Mouse (Mus musculus): Measurements from ENCODE around the gene Kpna7.

DNA sequence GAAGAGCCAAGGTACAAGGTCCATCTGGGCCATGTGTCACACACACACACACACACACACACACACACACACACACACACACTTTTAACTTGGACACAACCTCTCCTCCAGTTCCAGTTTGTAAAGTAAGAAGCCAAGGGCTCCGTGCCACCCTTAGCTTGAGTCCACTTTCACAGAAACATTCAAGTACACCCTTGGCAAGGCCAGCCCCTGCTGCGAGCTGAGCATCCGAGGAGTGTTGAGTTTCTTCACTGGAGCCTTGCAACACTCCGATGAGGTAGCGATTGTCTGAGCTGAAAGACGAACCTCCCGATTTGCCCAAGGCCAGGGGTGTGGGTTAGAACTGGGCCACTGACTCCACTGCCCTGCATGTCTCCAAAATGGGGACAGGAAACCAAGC lies 138.9 kb downstream of the Kpna7 start:
- TF ChIP-seq ZC3H11A (IDR thresholded peaks at IDR 0.05; ENCODE audit: low read depth, low read length) (no peak), POLR2A (IDR thresholded peaks at IDR 0.05; ENCODE audit: control insufficient read depth in 1 of 2, insufficient read depth in 1 of 2, low read depth in 1 of 2, low read length in 2 of 2, poor library complexity in 1 of 2) (no peak), GATA1 (IDR thresholded peaks at IDR 0.05; ENCODE audit: low read depth, low read length) (no peak), RCOR1 (IDR thresholded peaks at IDR 0.05; ENCODE audit: low read depth, low read length) (no peak), E2F4 (IDR thresholded peaks at IDR 0.05; ENCODE audit: borderline replicate concordance, low read depth, low read length) (no peak), EP300 (IDR thresholded peaks at IDR 0.05; ENCODE audit: low read depth in 1 of 2, low read length in 2 of 2) (no peak), CTCF (IDR thresholded peaks at IDR 0.05 in 2 of 3, conservative IDR thresholded peaks at IDR 0.05 in 1 of 3; ENCODE audit: control insufficient read depth in 1 of 3, insufficient read depth in 1 of 3, low read depth in 2 of 3, low read length in 3 of 3, poor library complexity in 1 of 3, severe bottlenecking in 1 of 3) (no peak), NRF1 (IDR thresholded peaks at IDR 0.05; ENCODE audit: insufficient read depth, low read depth, low read length, poor library complexity, severe bottlenecking) (no peak), ELF1 (IDR thresholded peaks at IDR 0.05; ENCODE audit: low read depth, low read length) (no peak), HCFC1 (IDR thresholded peaks at IDR 0.05; ENCODE audit: low read depth, low read length) (no peak), NELFE (IDR thresholded peaks at IDR 0.05; ENCODE audit: low read depth, low read length) (no peak)

Measured in MEL (cell line).